Mouse (Mus musculus): Measurements from ENCODE around the gene Fkbp6.

The Fkbp6 gene

GRCm38 (mm10) chr5:135274663-135275396 lies 75.0 kb downstream of the Fkbp6 start:
- peak; percentile 54 for DNase-seq (ENCODE audit: low spot score)

- no peak for DNase-seq (ENCODE audit: low spot score)
These were observed 78.2 kb downstream of the Fkbp6 start for GRCm38 (mm10) chr5:135271563-135272165.

- no peak for DNase-seq (ENCODE audit: low spot score)
These were observed 79.5 kb downstream of the Fkbp6 start for GRCm38 (mm10) chr5:135270361-135270760.

- DNase-seq (ENCODE audit: low spot score) = no peak
These were observed 80.4 kb downstream of the Fkbp6 start for GRCm38 (mm10) chr5:135269451-135269850.

GRCm38 (mm10) chr5:135264548-135264947 lies 85.3 kb downstream of the Fkbp6 start:
- peak; percentile 54 for DNase-seq (ENCODE audit: low spot score)

GRCm38 (mm10) chr5:135263866-135264503 lies 85.9 kb downstream of the Fkbp6 start:
- DNase-seq (ENCODE audit: low spot score) = peak; percentile 66

GRCm38 (mm10) chr5:135258280-135259150 lies 91.3 kb downstream of the Fkbp6 start:
- DNase-seq (ENCODE audit: low spot score) = peak; percentile 46

GRCm38 (mm10) chr5:135257559-135257958 lies 92.3 kb downstream of the Fkbp6 start:
- no peak for DNase-seq (ENCODE audit: low spot score)

GRCm38 (mm10) chr5:135256166-135256565 lies 93.7 kb downstream of the Fkbp6 start:
- DNase-seq (ENCODE audit: low spot score) = no peak

- DNase-seq (ENCODE audit: low spot score) = peak; percentile 92
These were observed 96.0 kb downstream of the Fkbp6 start for GRCm38 (mm10) chr5:135253741-135254401.

GRCm38 (mm10) chr5:135251079-135251454 lies 98.8 kb downstream of the Fkbp6 start, which contains the start of gene Fzd9:
Gene Fzd9 (minus strand): TSS chr5:135251230.
- peak; percentile 95 for DNase-seq (ENCODE audit: low spot score)

GRCm38 (mm10) chr5:135250186-135251078 lies 99.4 kb downstream of the Fkbp6 start:
- DNase-seq (ENCODE audit: low spot score) = peak; percentile 38

- DNase-seq (ENCODE audit: low spot score) = no peak
These were observed 100.7 kb downstream of the Fkbp6 start for GRCm38 (mm10) chr5:135248956-135249676.

- no peak for DNase-seq (ENCODE audit: low spot score)
These were observed 102.5 kb downstream of the Fkbp6 start for GRCm38 (mm10) chr5:135247337-135247736.

GRCm38 (mm10) chr5:135246531-135246930 lies 103.3 kb downstream of the Fkbp6 start:
- DNase-seq (ENCODE audit: low spot score) = no peak

GRCm38 (mm10) chr5:135243166-135243565 lies 106.7 kb downstream of the Fkbp6 start:
- no peak for DNase-seq (ENCODE audit: low spot score)

GRCm38 (mm10) chr5:135242608-135243007 lies 107.2 kb downstream of the Fkbp6 start:
- DNase-seq (ENCODE audit: low spot score) = no peak

GRCm38 (mm10) chr5:135242136-135242535 lies 107.7 kb downstream of the Fkbp6 start:
- DNase-seq (ENCODE audit: low spot score) = no peak
